8 mouse cellular contexts compared by ENCODE assay signal in the genomic region with DNA sequence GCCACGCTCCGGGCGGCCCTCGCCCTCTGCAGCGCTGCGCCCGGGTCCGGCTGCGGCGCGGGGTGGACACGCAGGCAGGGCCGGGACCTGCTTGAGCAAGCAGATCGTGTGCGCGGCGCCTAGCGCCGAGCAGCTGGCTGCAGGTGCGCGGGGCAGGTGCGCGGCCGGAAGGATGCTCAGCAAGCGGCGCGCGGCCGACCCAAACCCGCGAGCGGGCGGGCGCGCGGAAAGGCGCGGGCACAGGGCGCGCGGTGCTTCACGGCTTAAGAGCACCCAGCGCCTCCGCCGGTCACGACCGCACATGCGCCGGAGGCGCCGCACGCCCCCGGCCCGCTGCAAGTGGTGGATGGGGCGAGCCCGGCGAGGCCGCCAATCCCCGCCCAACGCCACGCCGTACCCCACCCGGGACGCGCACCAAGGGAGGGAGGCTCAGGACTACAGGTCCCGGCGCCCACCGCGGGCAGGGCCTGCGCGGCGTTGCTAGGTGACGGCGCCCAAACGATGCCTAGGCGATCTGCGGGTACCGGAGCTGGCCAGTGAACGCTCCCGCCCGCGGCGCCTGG. TPM values are rescaled to one million over a fixed set of nuclear protein-coding genes. Genes with fewer than 3 reads are reported as not detected.
DNase-seq lines count a peak whose midpoint lies in the region; ATAC-seq and TF ChIP-seq lines count a peak whose summit lies in the region.

A gene (minus strand): TSS at position 296 of the 563 bp plus-strand sequence.
A gene (plus strand): TSS at position 447 of the 563 bp plus-strand sequence.

- H3K4me1 ChIP-seq in forebrain, embryonic 16.5 days (replicated peaks; ENCODE audit: control insufficient read depth, insufficient read depth, low read length), result peaks cover 13% of the 10 kb centered on the region
- H3K4me1 ChIP-seq in lung, adult 2 months (ENCODE audit: control insufficient read depth, insufficient read depth, low read length), result no peaks in the 10 kb centered on the region

- peak; percentile 3 to 9 for DNase-seq in CD8-positive naive resting alpha-beta T cell, adult 2 months (ENCODE audit: low read depth in 2 of 2, low spot score in 2 of 2)
- DNase-seq in cerebellum, adult 11 months, result peak; percentile 98
- peak; percentile 80 for DNase-seq in heart, postnatal 4 days
- peak; percentile 95 for DNase-seq in layer of hippocampus, adult 8-10 months (ENCODE audit: low spot score in 2 of 2)
- DNase-seq in lung, adult 2 months, result peak; percentile 44
- peak; percentile 42 for DNase-seq in ovary, postnatal 10 days (ENCODE audit: low spot score)
- peak; percentile 77 for DNase-seq in thymus, postnatal 14 days

- no peak within 1 kb of the TSS for H3K27ac ChIP-seq in forebrain, embryonic 16.5 days (ENCODE audit: low read length)

- peak within 1 kb of the TSS; percentile 71 for H3K4me2 ChIP-seq in forebrain, embryonic 16.5 days (ENCODE audit: low read length)

- H3K27me3 ChIP-seq in forebrain, embryonic 16.5 days (replicated peaks; ENCODE audit: control insufficient read depth, insufficient read depth, low read length), result peaks cover 15% of the 10 kb centered on the region

- H3K36me3 ChIP-seq in forebrain, embryonic 16.5 days (ENCODE audit: control insufficient read depth, insufficient read depth), result no peaks in the 10 kb centered on the region

- ATAC-seq in forebrain, embryonic 16.5 days, result peak; percentile 99

- H3K4me3 ChIP-seq in forebrain, embryonic 16.5 days (replicated peaks; ENCODE audit: low read length), result peak within 1 kb of the TSS; percentile 81
- peak within 1 kb of the TSS; percentile 23 for H3K4me3 ChIP-seq in lung, adult 2 months (replicated peaks; ENCODE audit: extremely low read depth, low read depth, low read length)

- TF ChIP-seq POLR2A in lung, adult 2 months (IDR thresholded peaks at IDR 0.05; ENCODE audit: borderline replicate concordance, extremely low read depth, low read depth, low read length), result no peak

- whole genome bisulfite sequencing in forebrain, embryonic 16.5 days, result under 1% methylated on average over 80 of the region's 83 CpGs
- under 1% methylated on average over 79 of the region's 83 CpGs for WGBS in lung, adult 2 months

- peak within 1 kb of the TSS; percentile 73 for H3K9ac ChIP-seq in forebrain, embryonic 16.5 days (replicated peaks; ENCODE audit: low read depth, low read length)

- TF ChIP-seq CTCF in lung, adult 2 months (IDR thresholded peaks at IDR 0.05; ENCODE audit: insufficient read depth, low read length), result no peak

- no peaks in the 10 kb centered on the region for H3K9me3 ChIP-seq in forebrain, embryonic 16.5 days (ENCODE audit: control insufficient read depth, low read length)

RNA-seq across cellular contexts. Expression of the first gene that starts in this region (rescaled TPM):
- 4.4 and 5.2 TPM in 2 replicates for polyA plus RNA-seq in forebrain, embryonic 16.5 days (2015; fragmentation: Nextera tagmentation; extraction: Ambion mirVana)
- 1 to 10 TPM; 1.5 to 2.5 TPM for total RNA-seq in heart, postnatal 4 days (2021)
- 10 to 100 TPM; 32.5 to 37.0 (median 33.5) TPM for total RNA-seq in layer of hippocampus, adult 8-10 months (2022)
- 4.5 and 6.4 TPM in 2 replicates for polyA plus RNA-seq in lung, adult 2 months (2012; rRNA removed)

RNA-seq across cellular contexts. Expression of the second gene that starts in this region (rescaled TPM):
- polyA plus RNA-seq in forebrain, embryonic 16.5 days (2015; fragmentation: Nextera tagmentation; extraction: Ambion mirVana), result 0.26 TPM in 1 of 2 replicates, not detected in the other
- not detected for total RNA-seq in heart, postnatal 4 days (2021)
- total RNA-seq in layer of hippocampus, adult 8-10 months (2022), result under 1 TPM; 0.52 to 0.85 (median 0.74) TPM
- 1.3 and 1.8 TPM in 2 replicates for polyA plus RNA-seq in lung, adult 2 months (2012; rRNA removed)

Comparison
In these comparisons a context has a peak if more than half of its experiments do, and no peak if none do; other contexts are left out.
1. RNA of the first gene that starts in this region (total RNA-seq): 32.5 to 37.0 TPM in layer of hippocampus, adult 8-10 months; 1.5 to 2.5 TPM in heart, postnatal 4 days; every median in the first group is over 4 times any median in the second.
2. DNase-seq: peak in every context shown above with its lines; median percentile 98 in cerebellum, adult 11 months; 95 in layer of hippocampus, adult 8-10 months; 80 in heart, postnatal 4 days; 77 in thymus, postnatal 14 days; 44 in lung, adult 2 months; 42 in ovary, postnatal 10 days; 6 in CD8-positive naive resting alpha-beta T cell, adult 2 months.